Mouse (Mus musculus) ES-Bruce4 (cell line): ENCODE measurements around the gene Ttpal. TPM values are rescaled to one million over a fixed set of nuclear protein-coding genes. Genes with fewer than 3 reads are reported as not detected.

Source experiments
- H3K27ac ChIP-seq: 2 replicates; pipeline ENCODE4 v1.5.1; 2012; ENCODE audit warnings: low read length, inconsistent platforms; ENCODE audit not compliant: insufficient read depth
- H3K27me3 ChIP-seq: 2 replicates; pipeline ENCODE4 v1.6.1; 2012; ENCODE audit warnings: mild to moderate bottlenecking, low read length, inconsistent platforms; ENCODE audit not compliant: control insufficient read depth, poor library complexity, insufficient read depth, severe bottlenecking
- H3K36me3 ChIP-seq: 2 replicates; pipeline ENCODE4 v1.6.1; 2012; ENCODE audit warnings: inconsistent platforms, mild to moderate bottlenecking, low read length, moderate library complexity; ENCODE audit not compliant: control insufficient read depth, poor library complexity, insufficient read depth, severe bottlenecking
- H3K4me1 ChIP-seq: one replicate; pipeline ENCODE4 v1.8.1; 2011; ENCODE audit warnings: low read length; ENCODE audit not compliant: control insufficient read depth, insufficient read depth
- H3K4me3 ChIP-seq: 2 replicates; pipeline ENCODE4 v1.5.1; 2011; ENCODE audit warnings: low read depth, mild to moderate bottlenecking, low read length
- H3K9ac ChIP-seq: 2 replicates; pipeline ENCODE4 v1.6.1; 2012; ENCODE audit warnings: low read depth, mild to moderate bottlenecking, inconsistent platforms; ENCODE audit not compliant: poor library complexity, severe bottlenecking
- H3K9me3 ChIP-seq: replicated peaks from 2 replicates; pipeline ENCODE4 v1.6.1; 2012; ENCODE audit warnings: mild to moderate bottlenecking, low read length, inconsistent platforms; ENCODE audit not compliant: control insufficient read depth, poor library complexity, insufficient read depth, severe bottlenecking
- CTCF ChIP-seq: IDR thresholded peaks from one replicate; pipeline ENCODE4 v1.8.1; 2011; ENCODE audit warnings: low read depth, low read length
- EP300 ChIP-seq: IDR thresholded peaks from 2 replicates; pipeline ENCODE4 v1.6.1; 2011; ENCODE audit warnings: low read depth, low read length; ENCODE audit not compliant: insufficient read depth
- POLR2A ChIP-seq: IDR thresholded peaks from one replicate; pipeline ENCODE4 v1.8.1; 2011; ENCODE audit warnings: low read length; ENCODE audit not compliant: insufficient read depth
- polyA plus RNA-seq: library from polyadenylated mRNA; stranded (reverse); fragments of >200 nt; gene quantifications from 2 replicates; pipeline ENCODE4 v1.2.4, GENCODE M21; 2011; ENCODE audit warnings: low read depth; ENCODE audit not compliant: missing spikeins, insufficient read depth, insufficient read length

Ttpal gene
- polyA plus RNA-seq, 1 experiment = 11.9 TPM

DNA sequence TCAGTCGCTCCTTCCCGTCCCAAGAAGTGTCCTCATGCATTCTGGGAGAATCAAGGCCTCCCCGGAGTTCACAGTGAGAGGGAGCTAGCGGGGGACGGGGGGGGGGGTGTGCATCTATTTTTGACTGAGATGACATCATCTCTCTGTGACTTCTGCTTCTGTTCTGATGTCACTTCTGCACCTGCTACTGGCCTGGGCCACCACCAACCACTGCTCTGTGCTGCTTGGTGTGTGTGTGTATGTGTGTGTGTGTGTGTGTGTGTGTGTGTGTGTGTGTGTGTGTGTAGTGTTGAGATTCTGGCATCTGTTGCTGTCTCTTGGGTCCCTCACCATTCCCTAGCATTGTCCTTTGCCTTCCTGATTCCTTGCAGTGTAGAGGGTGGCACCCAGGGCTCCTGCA lies 14.6 kb upstream of the Ttpal start:
- Histone ChIP-seq H3K27ac (no peak overlapping the region), H3K9me3 (no peaks in the 10 kb centered on the region)

DNA sequence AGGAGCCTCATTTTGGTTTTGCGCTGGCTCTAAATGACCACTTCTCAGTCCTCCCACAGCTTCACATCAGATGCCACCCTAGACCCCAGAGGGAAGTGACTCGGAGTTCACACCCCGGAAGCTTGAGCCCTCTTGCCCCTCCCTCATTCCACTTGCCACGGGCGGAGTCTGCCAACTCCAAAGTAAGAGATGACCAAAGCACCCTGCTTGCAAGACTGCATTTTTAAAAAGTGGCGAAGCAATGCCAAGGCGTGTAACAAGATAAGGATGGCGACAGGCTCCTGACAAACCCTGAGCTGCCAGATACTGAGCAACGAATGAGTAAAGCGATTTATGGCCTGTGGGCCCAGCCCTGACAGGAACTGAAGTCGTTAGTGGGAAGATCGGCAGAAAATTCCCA lies 11.9 kb upstream of the Ttpal start:
- Histone ChIP-seq H3K36me3 (no peaks in the 10 kb centered on the region), H3K4me1 (peaks cover 1% of the 10 kb centered on the region), H3K9ac (no peak overlapping the region), H3K27me3 (no peaks in the 10 kb centered on the region), H3K27ac (no peak overlapping the region), H3K9me3 (no peaks in the 10 kb centered on the region), H3K4me3 (no peak overlapping the region)
- TF ChIP-seq EP300 (no peak), POLR2A (no peak), CTCF (no peak)

More for the DNA sequence above, 14.6 kb upstream of the Ttpal start:
- Histone ChIP-seq H3K9ac (no peak overlapping the region), H3K27me3 (no peaks in the 10 kb centered on the region), H3K36me3 (no peaks in the 10 kb centered on the region), H3K4me1 (no peaks in the 10 kb centered on the region), H3K4me3 (no peak overlapping the region)
- TF ChIP-seq EP300 (no peak), POLR2A (no peak), CTCF (no peak)

DNA sequence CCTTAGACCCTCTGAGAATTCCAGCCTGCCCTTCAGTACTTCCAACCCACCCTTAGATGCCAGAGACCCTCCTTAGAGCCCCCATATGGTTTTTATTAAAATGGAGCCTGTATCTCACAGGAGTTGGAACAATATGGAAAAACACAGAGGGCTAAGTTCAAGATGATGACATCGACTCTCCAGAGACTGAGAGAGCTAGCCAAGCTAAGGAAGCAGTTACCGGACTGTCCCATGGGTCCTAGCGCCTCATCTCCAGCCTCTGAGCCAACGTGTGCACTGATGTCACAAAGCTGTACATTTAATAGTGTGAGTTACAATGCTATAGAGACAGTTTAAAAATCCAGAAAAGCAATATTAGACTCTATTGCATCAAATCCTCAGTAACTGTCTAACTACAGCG lies 11.1 kb upstream of the Ttpal start:
- no peak for TF ChIP-seq CTCF
- TF ChIP-seq POLR2A = no peak
- peaks cover 1% of the 10 kb centered on the region for H3K4me1 ChIP-seq
- H3K36me3 ChIP-seq = no peaks in the 10 kb centered on the region
- no peak overlapping the region for H3K27ac ChIP-seq
- no peaks in the 10 kb centered on the region for H3K9me3 ChIP-seq
- H3K9ac ChIP-seq = no peak overlapping the region
- H3K27me3 ChIP-seq = no peaks in the 10 kb centered on the region
- H3K4me3 ChIP-seq = no peak overlapping the region

DNA sequence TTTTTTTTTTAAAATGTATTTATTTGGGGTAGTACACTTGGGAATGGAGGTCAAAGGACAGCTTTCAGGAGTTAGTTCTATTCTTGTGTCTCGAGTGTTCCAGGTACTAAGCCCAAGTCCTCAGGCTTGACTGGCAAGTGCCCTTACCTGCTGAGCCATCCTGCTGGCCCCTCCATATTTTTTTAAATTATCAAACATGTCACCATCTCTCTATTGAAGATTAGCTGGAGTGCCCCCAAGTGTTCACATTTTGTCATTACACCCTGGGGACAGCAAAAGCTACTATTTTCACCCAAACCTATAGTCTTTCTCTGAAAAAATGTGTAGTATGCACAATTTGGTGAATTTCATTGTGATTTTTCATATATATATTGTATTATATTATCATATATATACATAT lies 10.0 kb upstream of the Ttpal start:
- H3K9ac ChIP-seq = no peak overlapping the region

DNA sequence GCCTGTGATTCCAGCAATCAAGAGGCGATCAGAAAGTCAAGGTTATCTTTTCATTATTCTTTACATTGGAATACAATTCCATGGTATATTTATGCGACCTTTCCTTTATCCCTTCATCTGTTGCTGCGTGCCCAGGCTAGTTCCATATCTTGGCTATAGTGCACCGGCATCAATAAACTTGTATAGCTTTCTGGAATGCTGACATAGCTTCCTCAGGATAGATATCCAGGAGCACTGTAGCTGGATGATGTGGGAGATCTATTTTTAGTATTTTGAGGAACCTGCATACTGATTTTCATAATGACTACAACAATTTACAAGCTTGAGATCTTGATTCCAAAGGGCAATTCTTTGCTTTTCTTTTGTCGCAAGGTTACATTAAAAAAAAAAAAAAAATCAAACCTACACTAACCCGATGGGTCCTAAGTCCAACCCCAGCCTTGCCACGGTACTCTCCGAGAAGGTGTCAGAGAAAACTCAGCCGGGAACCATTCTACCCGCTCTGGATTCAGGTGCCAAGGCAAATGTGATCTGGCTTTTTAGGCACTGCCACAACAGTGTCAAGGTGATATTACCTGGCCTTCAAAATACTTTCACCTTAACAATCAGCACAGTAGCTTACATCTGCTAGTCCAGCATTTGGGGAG lies 8.4 kb upstream of the Ttpal start:
- no peaks in the 10 kb centered on the region for H3K36me3 ChIP-seq
- H3K4me3 ChIP-seq = no peak overlapping the region
- peaks cover 1% of the 10 kb centered on the region for H3K4me1 ChIP-seq
- H3K27me3 ChIP-seq = no peaks in the 10 kb centered on the region
- TF ChIP-seq EP300 = no peak
- no peak overlapping the region for H3K27ac ChIP-seq
- no peak overlapping the region for H3K9ac ChIP-seq
- H3K9me3 ChIP-seq = no peaks in the 10 kb centered on the region

More for the DNA sequence above, 10.0 kb upstream of the Ttpal start:
- Histone ChIP-seq H3K27ac (no peak overlapping the region), H3K36me3 (no peaks in the 10 kb centered on the region), H3K4me3 (no peak overlapping the region), H3K9me3 (no peaks in the 10 kb centered on the region), H3K27me3 (no peaks in the 10 kb centered on the region), H3K4me1 (peaks cover 1% of the 10 kb centered on the region)
- TF ChIP-seq CTCF (peak; percentile 3), POLR2A (no peak), EP300 (no peak)

DNA sequence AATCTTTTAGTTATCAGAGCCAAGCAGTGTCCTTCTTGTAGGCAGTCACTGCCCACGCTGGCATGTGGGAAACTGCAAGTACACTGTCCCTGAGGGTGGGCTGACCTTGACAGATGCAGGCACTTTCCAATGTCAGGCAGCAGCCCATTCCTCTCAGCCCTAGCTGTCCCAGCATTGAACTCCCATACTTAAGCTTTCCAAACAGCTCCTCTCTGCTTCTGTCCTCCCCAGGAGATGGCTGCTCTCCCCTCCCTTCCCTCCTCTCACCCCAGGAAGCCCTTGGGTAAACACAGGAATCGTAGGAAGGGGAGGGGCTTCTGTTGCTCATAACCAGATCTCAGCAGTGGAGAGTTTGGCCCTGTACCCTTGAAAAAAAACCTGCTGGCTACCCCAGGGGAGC lies 7.0 kb upstream of the Ttpal start:
- H3K27ac ChIP-seq = no peak overlapping the region
- H3K36me3 ChIP-seq = no peaks in the 10 kb centered on the region
- H3K9ac ChIP-seq = no peak overlapping the region
- no peaks in the 10 kb centered on the region for H3K9me3 ChIP-seq
- H3K4me1 ChIP-seq = peaks cover 1% of the 10 kb centered on the region
- no peak for TF ChIP-seq EP300
- TF ChIP-seq CTCF = no peak
- no peak for TF ChIP-seq POLR2A
- no peak overlapping the region for H3K4me3 ChIP-seq
- no peaks in the 10 kb centered on the region for H3K27me3 ChIP-seq
